ENCODE assay signal across 34 mouse cellular contexts in genomic region chr4:44709091-44709695, GRCm38 (mm10). TPM values are rescaled to one million over a fixed set of nuclear protein-coding genes. Genes with fewer than 3 reads are reported as not detected.
DNase-seq lines count a peak whose midpoint lies in the region; ATAC-seq lines count a peak whose summit lies in the region.
"Had no signal": no experiment of that assay in that cellular context is flagged by ENCODE, and none has a peak within 500 bp of the region (broad histone marks: within the 10 kb centered on the region; RNA-seq: fewer than 3 reads in every experiment).

No protein-coding gene starts in this region.

- DNase-seq in heart, adult 11 months = peak; percentile 80
- peak; percentile 82 for DNase-seq in midbrain, embryonic 11.5 days (ENCODE audit: low spot score, missing footprints)
- DNase-seq in spleen, postnatal 36 days (ENCODE audit: low spot score in 2 of 2) = peak; percentile 78 to 79
- DNase-seq in urinary bladder, adult 2 months (ENCODE audit: low spot score) = no peak
- no peak for DNase-seq in cerebellum, adult 11-12 months
- DNase-seq: adrenal gland, adult 2 months; cerebellum, adult 11 months; cerebellum, postnatal 10 days; gastrocnemius, adult 2 months; gastrocnemius, postnatal 36 days; heart, postnatal 10 days; kidney, adult 8-10 months; kidney, postnatal 4 days; lung, adult 18-20 months; lung, postnatal 4 days; right cerebral cortex, adult 18-20 months; thymus, adult 2 months; thymus, postnatal 4 days had no signal

- H3K4me1 ChIP-seq in heart, embryonic 12.5 days (replicated peaks) = peaks cover 20% of the 10 kb centered on the region
- peaks cover 16% of the 10 kb centered on the region for H3K4me1 ChIP-seq in midbrain, embryonic 11.5 days (ENCODE audit: control insufficient read depth, insufficient read depth, low read length)
- peaks cover 3% of the 10 kb centered on the region; the same call in 1 of the 2 replicates for H3K4me1 ChIP-seq in midbrain, embryonic 16.5 days (ENCODE audit: control insufficient read depth, insufficient read depth, low read length)
- H3K4me1 ChIP-seq in midbrain, embryonic 13.5 days (replicated peaks) = peaks cover 31% of the 10 kb centered on the region

- no peaks in the 10 kb centered on the region for H3K9me3 ChIP-seq in heart, embryonic 12.5 days (replicated peaks)
- H3K9me3 ChIP-seq in midbrain, embryonic 11.5 days (ENCODE audit: control insufficient read depth, low read length) = no peaks in the 10 kb centered on the region
- no peaks in the 10 kb centered on the region for H3K9me3 ChIP-seq in midbrain, embryonic 16.5 days (replicated peaks; ENCODE audit: control insufficient read depth, low read length, poor library complexity, severe bottlenecking)
- H3K9me3 ChIP-seq in midbrain, embryonic 13.5 days = no peaks in the 10 kb centered on the region
- H3K9me3 ChIP-seq: heart, embryonic 13.5 days; limb, embryonic 13.5 days; neural tube, embryonic 15.5 days had no signal

- H3K36me3 ChIP-seq in heart, embryonic 12.5 days = no peaks in the 10 kb centered on the region
- no peaks in the 10 kb centered on the region for H3K36me3 ChIP-seq in midbrain, embryonic 11.5 days (ENCODE audit: control insufficient read depth, insufficient read depth, low read length)
- no peaks in the 10 kb centered on the region for H3K36me3 ChIP-seq in midbrain, embryonic 16.5 days (ENCODE audit: control insufficient read depth, insufficient read depth, low read length)
- no peaks in the 10 kb centered on the region for H3K36me3 ChIP-seq in midbrain, embryonic 13.5 days
- H3K36me3 ChIP-seq: heart, embryonic 13.5 days; limb, embryonic 13.5 days; neural tube, embryonic 15.5 days had no signal

- ATAC-seq in heart, embryonic 12.5 days (ENCODE audit: insufficient number of reproducible peaks, low FRiP score) = no peak
- ATAC-seq in midbrain, embryonic 11.5 days (ENCODE audit: low FRiP score) = no peak
- no peak for ATAC-seq in midbrain, embryonic 16.5 days
- ATAC-seq in midbrain, embryonic 13.5 days = no peak
- ATAC-seq: activated CD4-positive, CD25-positive, alpha-beta regulatory T cell, adult 4 months; forebrain, embryonic 16.5 days; intestine, embryonic 16.5 days; lung, postnatal 0 days had no signal

- H3K4me2 ChIP-seq in heart, embryonic 12.5 days = no peak overlapping the region
- peak overlapping the region; percentile 17 for H3K4me2 ChIP-seq in midbrain, embryonic 11.5 days
- no peak overlapping the region for H3K4me2 ChIP-seq in midbrain, embryonic 16.5 days (ENCODE audit: low read length)
- H3K4me2 ChIP-seq in midbrain, embryonic 13.5 days (replicated peaks) = peak overlapping the region; percentile 23
- H3K4me2 ChIP-seq: heart, embryonic 13.5 days; limb, embryonic 13.5 days; liver, embryonic 11.5 days; neural tube, embryonic 15.5 days had no signal

- no peak overlapping the region for H3K27ac ChIP-seq in heart, embryonic 12.5 days (ENCODE audit: poor library complexity, severe bottlenecking)
- no peak overlapping the region for H3K27ac ChIP-seq in midbrain, embryonic 11.5 days (ENCODE audit: low read depth, low read length)
- no peak overlapping the region for H3K27ac ChIP-seq in midbrain, embryonic 16.5 days (ENCODE audit: low read length)
- H3K27ac ChIP-seq in midbrain, embryonic 13.5 days = 0 out of 2 replicates have a peak overlapping the region, but pooled peaks have one; percentile 2
- H3K27ac ChIP-seq: gastrocnemius, adult 2 months; heart, adult 2 months; heart, embryonic 13.5 days; kidney, postnatal 0 days; limb, embryonic 13.5 days; neural tube, embryonic 15.5 days; stomach, postnatal 0 days had no signal

- no peak overlapping the region for H3K9ac ChIP-seq in heart, embryonic 12.5 days
- peak overlapping the region; percentile 21 for H3K9ac ChIP-seq in midbrain, embryonic 11.5 days (ENCODE audit: low read length)
- H3K9ac ChIP-seq in midbrain, embryonic 16.5 days (ENCODE audit: low read depth, low read length) = no peak overlapping the region
- H3K9ac ChIP-seq in midbrain, embryonic 13.5 days (replicated peaks) = no peak overlapping the region
- H3K9ac ChIP-seq: heart, embryonic 13.5 days; limb, embryonic 13.5 days; neural tube, embryonic 15.5 days had no signal

- no peak overlapping the region for H3K4me3 ChIP-seq in heart, embryonic 12.5 days
- H3K4me3 ChIP-seq in midbrain, embryonic 11.5 days (ENCODE audit: low read depth, low read length) = peak overlapping the region; percentile 11
- no peak overlapping the region for H3K4me3 ChIP-seq in midbrain, embryonic 16.5 days (ENCODE audit: low read depth, low read length)
- H3K4me3 ChIP-seq in midbrain, embryonic 13.5 days (replicated peaks) = peak overlapping the region; percentile 18
- H3K4me3 ChIP-seq: erythroblast, embryonic 14.5 days; gastrocnemius, adult 2 months; heart, adult 2 months; heart, embryonic 13.5 days; limb, embryonic 13.5 days; megakaryocyte, embryonic 14.5 days; neural tube, embryonic 15.5 days had no signal

- H3K27me3 ChIP-seq in heart, embryonic 12.5 days (replicated peaks) = peaks cover 96% of the 10 kb centered on the region
- peaks cover 94% of the 10 kb centered on the region for H3K27me3 ChIP-seq in midbrain, embryonic 11.5 days (ENCODE audit: control insufficient read depth, insufficient read depth, low read length)
- H3K27me3 ChIP-seq in midbrain, embryonic 16.5 days (ENCODE audit: control insufficient read depth, insufficient read depth, low read depth, low read length) = peaks cover 70% of the 10 kb centered on the region
- H3K27me3 ChIP-seq in midbrain, embryonic 13.5 days = peaks cover 91% of the 10 kb centered on the region

RNA-seq across cellular contexts. Expression of gene Pax5, which starts 1.1 kb away (rescaled TPM):
- polyA plus RNA-seq in heart, embryonic 12.5 days (2016; fragmentation: Nextera tagmentation; extraction: Ambion mirVana) = not detected in 2 replicates
- 4.1 and 4.8 TPM in 2 replicates for polyA plus RNA-seq in midbrain, embryonic 11.5 days (2014; fragmentation: Nextera tagmentation; extraction: Ambion mirVana)
- 3.6 and 4.8 TPM in 2 replicates for polyA plus RNA-seq in midbrain, embryonic 16.5 days (2015; fragmentation: Nextera tagmentation; extraction: Ambion mirVana)
- 9.7 and 10.4 TPM in 2 replicates for polyA plus RNA-seq in midbrain, embryonic 13.5 days (2015; fragmentation: Nextera tagmentation; extraction: Ambion mirVana)
- polyA plus RNA-seq in urinary bladder, adult 2 months (2012; rRNA removed) = 0.01 and 0.06 TPM in 2 replicates
- polyA plus RNA-seq: intestine, embryonic 16.5 days; kidney, postnatal 0 days; limb, embryonic 13.5 days; liver, embryonic 11.5 days; stomach, postnatal 0 days had no signal

RNA-seq across cellular contexts. Expression of gene Zcchc7, which starts 46.5 kb away (rescaled TPM):
- 22.0 and 24.6 TPM in 2 replicates for polyA plus RNA-seq in heart, embryonic 12.5 days (2016; fragmentation: Nextera tagmentation; extraction: Ambion mirVana)
- polyA plus RNA-seq in midbrain, embryonic 11.5 days (2014; fragmentation: Nextera tagmentation; extraction: Ambion mirVana) = 19.5 TPM in 2 replicates
- 31.2 and 34.7 TPM in 2 replicates for polyA plus RNA-seq in midbrain, embryonic 16.5 days (2015; fragmentation: Nextera tagmentation; extraction: Ambion mirVana)
- 33.4 and 39.1 TPM in 2 replicates for polyA plus RNA-seq in midbrain, embryonic 13.5 days (2015; fragmentation: Nextera tagmentation; extraction: Ambion mirVana)
- polyA plus RNA-seq in urinary bladder, adult 2 months (2012; rRNA removed) = 45.8 and 49.8 TPM in 2 replicates

Comparison
In these comparisons a context has a peak if more than half of its experiments do, and no peak if none do; other contexts are left out.
1. H3K4me2 ChIP-seq: peak in midbrain, embryonic 11.5 days (single experiment) and midbrain, embryonic 13.5 days (single experiment); none in heart, embryonic 12.5 days (single experiment) and midbrain, embryonic 16.5 days (single experiment).
2. H3K4me3 ChIP-seq: peak in midbrain, embryonic 11.5 days (single experiment) and midbrain, embryonic 13.5 days (single experiment); none in heart, embryonic 12.5 days (single experiment) and midbrain, embryonic 16.5 days (single experiment).
3. DNase-seq: peak in heart, adult 11 months (single experiment), midbrain, embryonic 11.5 days (single experiment) and spleen, postnatal 36 days (2 of 2); none in urinary bladder, adult 2 months (single experiment) and cerebellum, adult 11-12 months (single experiment).